Mouse (Mus musculus): Measurements from ENCODE around the gene Srebf2.
"Not testable (repeated sequence)": the region's sequence is repeated elsewhere in the genome, so short reads cannot be mapped to it uniquely, and the experiment has no call there.

Gene Srebf2

DNA sequence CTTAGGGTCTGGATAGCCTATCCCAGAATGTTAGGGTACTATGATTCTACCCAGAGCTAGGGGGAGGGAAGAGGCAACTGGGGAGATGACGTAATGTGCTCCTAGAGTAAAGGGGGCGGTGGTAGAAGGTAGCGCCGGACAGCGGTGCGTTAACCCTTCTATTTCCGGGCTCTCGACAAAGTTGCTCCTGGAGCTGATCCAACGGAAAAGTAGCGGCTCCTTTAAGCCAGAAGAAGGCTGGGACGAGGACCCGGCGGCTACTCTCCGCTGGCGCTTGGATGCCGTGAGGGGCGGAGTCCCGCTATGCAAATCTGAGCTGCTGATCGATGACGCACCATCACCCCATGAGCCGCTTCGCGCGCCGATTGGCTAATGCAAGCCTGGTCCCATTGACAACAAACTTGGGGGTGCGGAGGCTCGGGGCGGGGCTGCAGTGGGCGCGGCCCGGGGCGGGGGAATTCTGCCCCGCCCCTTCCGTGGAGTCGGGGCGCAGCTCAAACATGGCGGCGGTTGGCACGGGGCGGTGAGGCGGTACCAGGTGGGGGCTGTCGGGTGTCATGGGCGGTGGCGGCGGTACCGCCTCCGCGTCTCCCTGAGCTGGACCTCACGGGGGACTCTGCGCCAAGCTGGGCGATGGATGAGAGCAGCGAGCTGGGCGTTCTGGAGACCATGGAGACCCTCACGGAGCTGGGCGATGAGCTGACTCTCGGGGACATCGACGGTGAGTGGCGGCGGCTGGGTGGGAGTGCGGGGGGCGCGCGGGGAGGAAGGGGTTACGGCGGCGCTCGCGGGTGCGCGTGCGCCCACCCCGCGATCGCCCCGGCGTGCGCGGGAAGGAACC lies at the start of gene Srebf2:
Gene Srebf2 (plus strand): TSS at position 412 of the 841 bp plus-strand sequence.
- DNase-seq (ENCODE audit: low read depth) = peak; percentile 98

DNA sequence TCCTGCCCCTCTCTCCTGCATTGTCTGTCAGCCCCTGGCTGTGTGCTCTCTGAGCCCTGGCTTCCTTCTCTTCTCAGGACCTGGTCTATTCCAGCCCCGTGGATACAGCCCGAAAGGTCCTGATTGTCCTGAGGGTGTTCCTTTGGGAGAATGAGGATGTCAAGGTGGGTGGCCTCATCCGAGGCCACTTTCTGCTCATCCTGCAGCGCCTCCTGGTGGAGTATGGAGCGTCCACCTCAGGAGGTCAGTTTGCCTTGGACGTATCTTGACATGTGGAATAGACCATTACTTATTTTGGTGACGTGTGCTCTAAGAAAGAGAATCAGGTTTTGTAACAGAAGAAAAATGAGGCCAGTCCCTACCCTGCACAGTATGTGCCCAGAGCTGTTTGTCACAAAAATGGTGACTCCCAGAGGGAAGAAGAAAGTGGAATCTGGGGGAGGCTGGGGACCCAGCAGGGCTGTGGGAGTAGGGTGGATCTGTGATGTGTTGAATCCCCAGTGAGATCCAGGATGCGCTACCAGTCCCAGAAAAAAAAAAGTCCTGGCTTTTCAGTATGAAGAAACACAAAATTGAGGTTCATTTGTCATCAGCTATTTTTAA lies 39.9 kb upstream of the Srebf2 start:
- peak; percentile 48 for DNase-seq (ENCODE audit: low read depth)

DNA sequence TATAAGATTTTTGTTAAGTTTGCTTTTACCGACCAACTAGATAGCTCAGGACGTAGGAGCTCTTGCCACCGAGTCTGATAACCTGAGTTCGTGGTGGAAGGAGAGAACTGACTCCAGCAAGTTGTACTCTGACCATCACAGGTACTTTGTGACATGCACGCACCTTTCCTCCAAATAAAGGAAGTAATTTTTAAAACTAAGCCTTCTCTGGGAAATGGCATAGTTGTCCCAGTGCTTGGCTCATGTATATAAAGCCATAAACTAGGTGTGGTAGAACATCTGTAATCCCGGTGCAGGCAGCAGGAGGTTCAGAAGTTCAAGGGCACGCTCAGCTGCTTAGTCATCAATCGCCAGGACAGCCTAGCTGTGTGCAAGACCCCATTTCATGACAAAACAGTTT lies 26.4 kb upstream of the Srebf2 start:
- no peak for DNase-seq (ENCODE audit: low read depth)

DNA sequence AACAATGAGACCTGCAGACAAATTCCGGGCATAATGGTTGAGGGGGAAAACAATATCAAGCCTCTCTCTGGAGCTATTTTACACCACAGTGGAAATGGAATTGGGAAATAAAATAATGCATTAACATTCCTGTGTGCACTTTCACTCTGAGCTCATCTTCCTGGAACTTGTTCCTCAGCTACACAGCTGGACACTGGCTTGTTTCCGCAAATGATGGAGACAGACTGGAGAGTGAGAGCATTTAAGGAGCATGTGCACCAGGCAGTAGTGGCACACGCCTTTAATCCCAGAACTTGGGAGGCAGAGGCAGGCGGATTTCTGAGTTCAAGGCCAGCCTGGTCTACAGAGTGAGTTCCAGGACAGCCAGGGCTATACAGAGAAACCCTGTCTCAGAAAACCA lies 20.3 kb upstream of the Srebf2 start:
- not testable (repeated sequence) for DNase-seq (ENCODE audit: low read depth)

DNA sequence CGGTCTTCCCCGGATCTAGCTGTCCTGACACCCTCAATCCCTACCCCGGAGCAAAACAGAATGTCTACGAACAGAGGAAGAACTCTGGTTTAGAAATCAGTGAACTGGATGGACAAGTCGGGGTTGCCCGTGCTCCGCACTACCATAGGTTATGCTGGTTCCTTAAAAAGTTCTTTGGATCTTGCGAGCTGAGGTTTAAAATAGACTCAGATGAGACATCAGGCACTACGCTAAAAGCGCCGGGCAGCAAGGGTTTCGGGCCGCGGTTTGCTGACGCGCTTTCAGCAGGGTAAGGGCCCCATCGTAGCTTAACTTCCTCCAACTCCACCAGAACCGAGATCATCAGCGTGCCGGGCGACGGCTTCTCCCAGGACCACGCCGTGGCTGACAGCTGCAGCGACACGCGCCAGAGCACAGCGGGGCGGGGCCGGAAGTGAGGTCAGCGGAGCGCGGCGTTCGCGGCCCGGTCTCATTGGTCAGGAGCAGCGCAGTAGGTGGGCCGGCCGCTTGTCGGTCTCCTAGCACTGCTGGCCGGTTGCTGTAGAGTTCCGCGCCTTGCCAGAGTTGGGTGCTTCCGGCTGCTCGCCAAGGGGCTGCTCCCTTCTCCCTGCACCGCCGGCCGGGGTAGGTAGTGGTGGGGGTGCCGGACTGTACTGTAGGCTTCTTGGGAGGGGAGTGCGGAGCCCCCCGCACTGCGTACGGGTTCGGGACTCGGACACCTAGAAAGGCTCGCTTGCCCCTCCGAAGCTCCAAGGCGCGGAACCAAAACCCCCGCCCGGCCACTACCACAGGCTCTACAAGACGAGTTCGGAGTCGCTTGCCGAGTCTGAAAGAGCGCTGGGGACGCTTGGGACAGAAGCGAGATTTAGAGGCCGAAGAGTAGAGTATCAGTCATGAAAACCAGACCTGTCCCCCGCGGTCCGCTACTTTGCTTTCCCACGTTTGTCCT lies 19.3 kb upstream of the Srebf2 start, which contains the start of gene Ccdc134:
Gene Ccdc134 (plus strand): TSS at position 497 of the 949 bp plus-strand sequence.
- peak; percentile 86 for DNase-seq (ENCODE audit: low read depth)

DNA sequence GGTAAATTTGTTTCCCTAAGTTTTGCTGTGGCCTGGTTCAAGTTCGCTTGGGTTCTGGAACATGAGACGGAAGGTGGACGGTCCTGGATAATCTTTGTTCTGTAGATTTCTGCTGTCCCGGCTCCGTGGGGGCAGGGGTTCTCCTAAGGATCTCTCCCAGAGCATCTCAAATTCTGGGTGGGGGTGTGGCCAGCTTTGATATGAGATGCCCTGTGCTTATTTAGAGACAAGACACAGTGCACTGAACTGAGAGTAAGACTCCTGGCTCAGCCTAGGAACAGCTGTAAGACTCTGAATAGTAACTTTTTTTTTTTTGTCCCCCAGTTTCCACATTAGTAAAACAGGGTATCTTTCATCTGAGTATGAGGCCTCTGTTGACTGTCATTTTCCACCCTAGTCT lies 18.6 kb upstream of the Srebf2 start:
- peak; percentile 34 for DNase-seq (ENCODE audit: low read depth)

DNA sequence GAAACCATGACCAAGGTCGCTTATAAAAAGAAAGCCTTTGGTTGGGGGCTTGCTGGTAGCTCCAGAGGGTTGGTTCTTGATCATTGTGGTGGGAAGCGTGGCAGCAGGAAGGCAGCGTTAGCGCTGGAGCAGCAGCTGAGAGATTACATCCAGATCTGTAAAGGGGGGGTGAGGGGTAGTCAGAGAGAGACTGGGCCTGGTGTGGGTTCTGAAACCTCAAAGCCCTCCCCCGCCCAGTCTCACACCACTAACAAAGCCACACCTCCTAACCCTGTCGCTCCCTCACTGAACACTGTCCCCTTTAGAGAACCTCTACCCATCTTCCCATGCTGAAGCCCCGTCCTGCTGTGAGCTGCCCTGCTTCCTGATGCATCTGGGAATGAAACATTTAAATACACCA lies 16.4 kb upstream of the Srebf2 start:
- no peak for DNase-seq (ENCODE audit: low read depth)

DNA sequence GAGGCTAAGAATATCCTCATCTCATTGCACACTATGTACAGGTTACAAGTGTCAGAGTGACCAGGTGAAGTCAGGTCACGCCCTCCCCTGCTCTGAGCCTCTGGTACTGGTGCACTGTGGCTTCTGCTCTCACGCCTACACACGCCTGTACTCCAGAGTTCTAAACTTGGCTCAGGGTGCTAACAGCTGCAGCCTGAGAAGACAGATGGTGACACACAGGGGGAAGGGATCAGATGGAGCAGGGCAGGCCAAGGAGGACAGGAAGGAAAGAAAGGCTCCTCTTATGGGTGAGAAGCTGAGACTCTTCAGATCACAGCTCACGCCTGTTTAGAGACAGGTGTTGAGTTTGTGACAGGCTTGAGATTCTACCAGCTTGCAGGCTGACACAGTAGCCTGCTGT lies 11.6 kb upstream of the Srebf2 start:
- no peak for DNase-seq (ENCODE audit: low read depth)

DNA sequence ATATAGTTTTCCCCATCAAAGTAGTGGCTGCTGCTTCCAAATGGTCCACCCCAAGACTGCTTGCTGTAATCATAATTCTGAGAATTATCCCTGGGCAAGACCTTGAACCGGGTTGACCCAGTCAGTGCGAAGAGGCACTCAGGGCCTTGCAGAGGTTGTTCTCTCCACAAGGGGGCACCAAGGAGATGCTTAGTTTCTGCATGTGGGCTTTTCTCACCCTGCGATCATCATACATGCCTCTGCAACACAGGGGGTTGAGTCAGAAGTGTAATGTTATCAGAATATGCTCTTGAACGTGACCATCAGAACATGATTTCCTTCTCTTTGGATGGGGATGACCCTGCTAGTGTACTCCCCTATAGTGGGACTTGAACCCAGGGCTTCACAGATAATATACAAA lies 8.4 kb upstream of the Srebf2 start:
- peak; percentile 63 for DNase-seq (ENCODE audit: low read depth)

DNA sequence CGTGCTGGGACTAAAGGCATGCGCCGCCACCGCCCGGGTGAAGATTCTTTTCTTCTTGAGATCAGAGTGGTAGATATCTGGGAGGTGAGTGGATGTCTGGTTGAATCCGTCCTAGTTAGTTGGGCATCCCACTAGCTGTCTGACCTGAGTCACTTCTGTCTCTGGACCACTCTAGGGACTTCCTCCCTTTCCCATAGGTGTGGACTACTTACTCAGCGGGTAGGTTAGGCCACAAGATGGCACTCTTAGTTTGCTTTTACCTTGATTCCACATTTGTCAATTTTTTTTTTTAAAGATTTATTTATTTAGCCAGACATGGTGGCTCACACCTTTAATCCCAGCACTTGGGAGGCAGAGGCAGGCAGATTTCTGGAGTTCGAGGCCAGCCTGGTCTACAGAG lies 7.8 kb upstream of the Srebf2 start:
- no peak for DNase-seq (ENCODE audit: low read depth)

DNA sequence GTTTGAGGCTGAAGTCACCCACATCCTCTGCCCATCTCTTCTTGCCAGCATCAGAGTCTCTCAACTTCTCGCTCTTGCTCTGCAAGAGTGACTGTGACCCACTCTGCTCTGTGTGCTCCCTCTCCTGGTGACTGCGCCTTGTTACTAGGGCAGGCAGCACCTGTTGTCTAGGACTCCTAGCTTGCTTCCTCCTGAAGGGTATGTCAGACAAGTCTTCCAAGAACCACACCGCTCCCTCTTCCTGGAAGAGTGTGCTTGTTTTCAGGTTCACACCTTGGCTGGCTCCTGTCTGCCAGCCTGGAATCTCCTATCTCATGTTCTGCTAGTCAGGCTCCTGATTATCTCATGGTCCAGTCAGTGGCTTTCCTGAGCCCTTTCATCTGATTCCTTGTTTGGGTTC lies 6.6 kb upstream of the Srebf2 start:
- DNase-seq (ENCODE audit: low read depth) = no peak

DNA sequence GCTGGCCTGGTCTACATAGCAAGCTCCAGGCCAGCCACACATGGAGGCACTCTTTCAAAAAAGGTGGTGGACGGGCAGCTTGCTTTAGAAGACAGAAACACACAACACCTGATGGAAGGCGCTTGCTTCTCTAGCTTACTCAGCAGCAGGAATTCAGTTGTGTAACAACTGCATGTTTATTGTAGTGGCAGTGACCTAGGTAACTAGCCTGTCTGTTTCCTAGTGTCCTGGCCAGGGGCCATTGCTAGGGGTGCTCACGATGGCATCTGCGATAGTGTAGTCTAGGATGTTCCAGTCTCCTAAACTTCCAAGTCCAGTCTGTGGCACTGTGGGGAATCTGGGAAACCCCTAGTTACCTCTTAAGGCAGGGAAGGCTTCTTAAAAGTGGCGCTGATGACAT lies 2.8 kb upstream of the Srebf2 start:
- DNase-seq (ENCODE audit: low read depth) = no peak

DNA sequence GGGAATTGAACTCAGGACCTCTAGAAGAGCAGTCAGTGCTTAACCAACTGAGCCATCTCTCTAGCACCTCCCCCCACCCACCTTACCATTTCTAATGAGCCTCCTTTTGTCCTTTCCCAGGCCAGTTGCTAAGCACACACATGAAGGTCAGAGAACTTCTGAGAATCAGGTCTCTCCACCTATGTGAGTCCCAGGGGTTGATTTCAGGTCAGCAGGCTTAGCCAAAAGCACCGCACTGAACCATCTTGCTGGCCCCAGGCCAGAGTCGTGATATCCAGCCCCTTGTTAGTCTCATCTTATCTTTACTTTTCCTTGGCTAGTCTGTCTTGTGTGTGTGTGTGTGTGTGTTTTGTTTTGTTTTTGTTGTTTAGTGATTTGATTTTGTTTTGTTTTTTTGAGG lies 1.6 kb upstream of the Srebf2 start:
- no peak for DNase-seq (ENCODE audit: low read depth)

DNA sequence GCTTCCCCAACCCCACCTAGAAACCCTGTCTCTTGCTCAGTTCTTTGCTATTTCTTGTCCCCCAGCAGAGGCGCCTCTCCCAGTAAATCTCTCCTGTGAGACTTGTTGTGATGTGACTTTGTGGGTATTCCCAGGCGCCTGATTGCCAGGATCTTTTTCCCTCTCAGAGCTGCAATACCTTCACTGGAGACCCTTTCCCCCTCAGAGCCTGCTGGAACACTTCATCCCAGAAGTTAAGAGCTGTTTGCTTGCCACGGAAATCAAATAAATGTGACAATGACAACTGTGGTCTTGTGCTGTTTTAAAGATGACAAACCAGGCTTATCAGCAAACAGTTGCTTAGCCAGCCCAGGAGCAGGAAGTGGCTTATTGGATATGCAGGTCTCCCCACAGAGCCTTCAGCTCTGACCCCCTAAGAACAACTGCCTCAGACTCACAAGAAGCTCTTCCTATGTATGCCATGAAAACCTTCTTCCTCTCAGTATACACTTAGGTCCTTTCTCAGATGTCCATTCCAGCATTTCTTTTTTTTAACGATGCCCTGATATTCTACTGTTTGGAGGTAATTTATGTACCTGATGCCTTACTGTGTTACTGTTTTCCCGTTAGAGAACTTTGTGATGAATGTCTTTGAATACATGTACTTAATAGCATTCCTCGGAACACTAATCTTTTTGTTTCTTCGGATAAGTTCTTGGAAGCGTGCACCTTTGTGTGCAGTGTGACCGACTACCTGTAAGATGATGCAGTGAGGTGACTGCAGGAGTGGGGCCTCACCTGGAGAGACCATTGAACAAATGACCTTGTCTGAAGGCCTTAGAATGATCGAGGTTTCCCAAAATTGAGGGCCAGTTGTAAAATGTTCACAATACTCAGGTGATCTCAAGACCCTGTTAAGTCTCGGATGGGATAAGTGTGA lies 871 bp upstream of the Srebf2 start:
- DNase-seq (ENCODE audit: low read depth) = no peak

DNA sequence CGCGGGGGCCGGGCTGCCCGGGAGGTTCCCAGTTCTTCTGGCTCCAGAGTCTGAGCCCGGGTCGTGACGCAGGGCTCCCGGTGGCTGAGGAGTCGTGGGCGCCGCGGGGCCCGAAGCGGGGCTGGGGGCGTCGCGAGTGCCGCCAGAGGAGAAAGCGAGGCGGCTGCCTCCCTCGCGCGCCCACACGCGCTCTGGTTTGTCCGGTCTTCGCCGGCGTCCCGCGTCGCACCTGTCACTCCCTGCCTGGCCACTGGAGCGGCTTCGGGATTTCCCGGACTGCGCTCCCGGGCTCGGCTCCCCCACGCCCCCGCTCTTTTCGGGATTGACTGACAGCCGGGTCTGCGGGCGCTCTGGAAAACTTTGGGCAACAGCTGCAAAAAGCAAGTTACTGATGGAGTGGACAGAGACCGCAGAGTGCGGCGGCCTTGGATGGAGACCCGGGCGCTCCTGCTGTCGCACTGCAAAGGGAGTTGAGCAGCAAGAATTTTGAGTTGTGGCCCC lies 680 bp downstream of the Srebf2 start:
- DNase-seq (ENCODE audit: low read depth) = no peak

DNA sequence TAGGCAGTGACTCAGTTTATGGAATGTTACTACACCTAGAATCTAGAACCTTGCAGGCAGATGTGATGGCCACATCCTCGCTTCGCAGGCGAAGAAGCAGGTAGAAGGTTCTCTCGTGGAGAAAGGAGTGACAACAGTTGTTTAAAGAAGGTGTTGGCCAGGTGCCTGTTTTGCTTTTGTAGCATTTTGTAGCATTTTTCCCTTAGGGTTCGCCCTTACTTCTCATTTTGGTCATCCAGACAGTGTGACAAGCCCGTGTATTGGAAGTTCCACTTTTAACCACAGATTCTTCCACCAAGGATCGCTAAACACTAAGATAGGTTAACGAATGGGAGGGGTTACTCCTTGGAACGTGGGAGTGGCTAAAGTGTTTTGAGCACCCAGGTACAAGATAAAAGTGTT lies 1.5 kb downstream of the Srebf2 start:
- DNase-seq (ENCODE audit: low read depth) = peak; percentile 42

DNA sequence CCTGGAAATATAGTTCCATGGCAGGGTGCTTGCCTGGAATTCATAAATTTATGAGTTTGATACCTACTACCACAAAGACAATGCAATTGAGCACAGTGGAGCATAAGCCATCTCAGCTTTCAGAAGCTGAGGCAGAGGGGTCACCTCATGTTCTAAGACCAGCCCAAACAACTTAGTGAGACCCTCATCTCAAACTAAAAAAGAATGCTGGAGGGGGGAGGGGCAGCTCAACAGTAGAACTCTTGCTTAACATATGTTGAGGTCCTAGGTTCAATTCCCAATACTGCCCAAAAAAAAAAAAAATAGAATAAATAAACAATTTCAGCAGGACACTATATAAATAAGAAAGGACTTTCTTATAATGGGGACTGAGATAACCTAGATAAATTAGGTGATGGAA lies 3.1 kb downstream of the Srebf2 start:
- DNase-seq (ENCODE audit: low read depth) = no peak

DNA sequence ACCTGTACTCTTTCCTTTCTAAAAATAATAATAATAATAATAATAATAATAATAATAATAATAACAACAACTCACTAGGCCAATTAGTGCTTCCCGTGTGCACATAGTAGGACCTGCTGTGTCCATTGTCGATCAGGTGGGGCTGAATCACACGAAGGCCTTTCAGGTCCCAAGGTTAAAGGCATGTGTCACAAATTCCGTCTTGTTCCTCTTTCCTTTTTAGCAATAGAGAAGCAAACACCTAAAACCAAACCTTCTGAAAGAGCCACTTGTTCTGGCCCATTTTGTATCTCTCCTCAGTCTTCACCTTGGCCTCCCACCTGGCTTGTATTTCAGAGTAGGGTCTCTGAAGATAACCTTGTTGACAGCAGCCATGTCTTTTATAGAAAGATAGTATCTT lies 4.2 kb downstream of the Srebf2 start:
- no peak for DNase-seq (ENCODE audit: low read depth)

DNA sequence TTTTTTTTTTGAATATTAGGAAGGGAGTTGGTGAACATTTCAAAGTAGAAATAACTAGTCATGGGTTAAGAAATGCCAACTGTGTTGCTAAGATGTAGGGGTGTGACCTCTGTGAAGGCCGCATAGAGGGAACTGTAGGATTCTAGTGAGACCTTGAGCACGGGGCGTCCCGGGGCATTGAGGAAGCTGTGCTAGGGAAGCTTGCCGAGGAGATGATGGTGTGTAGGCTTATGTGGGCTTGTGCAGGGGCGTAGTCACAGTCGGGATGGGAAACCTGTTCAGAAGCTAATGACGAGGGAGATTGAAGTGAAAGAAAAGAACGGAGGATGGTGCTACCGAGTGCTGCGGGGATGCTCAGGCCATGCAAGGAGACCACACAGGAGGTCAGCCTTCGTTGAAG lies 5.0 kb downstream of the Srebf2 start:
- no peak for DNase-seq (ENCODE audit: low read depth)

DNA sequence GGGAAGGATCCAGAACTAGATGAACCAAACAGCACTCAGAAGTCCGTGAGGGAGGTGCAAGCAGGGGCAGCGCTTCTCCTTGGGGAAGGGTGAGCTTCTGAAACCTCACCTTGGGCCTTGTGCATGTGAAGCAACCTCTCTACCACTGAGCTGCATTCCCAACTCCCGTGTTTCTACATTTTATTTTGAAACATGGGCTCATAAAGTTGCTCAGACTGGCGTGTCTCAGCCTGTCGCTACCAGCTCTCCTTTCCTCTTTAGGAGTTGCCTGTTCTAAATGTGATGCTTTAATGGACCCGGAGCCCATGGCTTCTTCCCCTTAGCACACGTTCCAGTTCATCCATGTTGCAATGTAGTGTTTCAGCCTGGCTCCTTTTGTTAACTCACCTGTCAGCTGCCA lies 5.5 kb downstream of the Srebf2 start:
- no peak for DNase-seq (ENCODE audit: low read depth)

DNA sequence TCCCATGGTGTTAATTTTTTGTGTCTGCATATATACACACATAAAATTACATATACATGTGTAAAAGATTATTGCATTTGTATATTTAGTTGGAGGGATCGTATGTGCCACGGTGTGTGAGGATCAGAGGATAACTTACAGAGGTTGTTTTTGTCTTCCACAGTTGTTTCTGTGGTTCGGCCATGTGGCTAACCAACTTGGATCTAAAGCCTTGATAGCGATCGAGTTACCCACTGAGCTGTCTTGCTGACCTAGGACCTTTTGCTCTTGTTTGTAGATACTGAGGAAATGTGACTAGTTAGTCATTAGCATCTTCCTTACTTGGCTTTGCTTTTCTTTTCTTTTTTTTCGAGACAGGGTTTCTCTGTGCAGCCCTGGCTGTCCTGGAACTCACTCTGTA lies 9.3 kb downstream of the Srebf2 start:
- DNase-seq (ENCODE audit: low read depth) = no peak
